Mouse (Mus musculus): ENCODE data around the gene Fxyd5.

GRCm38 (mm10) chr7:31073546-31073945 lies 31.3 kb upstream of the Fxyd5 start:
- no peak for TF ChIP-seq POLR2A (IDR thresholded peaks at IDR 0.05; ENCODE audit: extremely low read depth, insufficient read depth, low read length)
- TF ChIP-seq CTCF (IDR thresholded peaks at IDR 0.05; ENCODE audit: low read depth, low read length) = no peak

Measured in liver, adult 2 months (tissue).